Mouse (Mus musculus): Measurements from ENCODE around the gene Psma6. TPM values are rescaled to one million over a fixed set of nuclear protein-coding genes. Genes with fewer than 3 reads are reported as not detected.
A peak's percentile ranks its signal among the peaks of the same experiment; 100 is the strongest.
"Not testable (repeated sequence)": the region's sequence is repeated elsewhere in the genome, so short reads cannot be mapped to it uniquely, and the experiment has no call there.

The Psma6 gene
- 100 to 1,000 TPM; 234 to 258 TPM for total RNA-seq (2021)
- long read RNA-seq, experiment 1, transcript Psma6-201 (7 exons, 1,042 nt), result major isoform, 226 of 242 reads
- long read RNA-seq, experiment 1, partial matches to known transcripts, result 11 of 242 reads
- long read RNA-seq, experiment 1, other reads (novel, unspliced or antisense), result 4 of 242 reads
- long read RNA-seq, experiment 2, transcript Psma6-201 (7 exons, 1,042 nt), result major isoform, 161 of 170 reads
- long read RNA-seq, experiment 2, partial matches to known transcripts, result 4 of 170 reads
- long read RNA-seq, experiment 2, other reads (novel, unspliced or antisense), result 5 of 170 reads

- no peak for DNase-seq (ENCODE audit: low spot score in 2 of 2)
Measured at GRCm38 (mm10) chr12:55384023-55384749, at the start of gene Psma6. TSS of gene Psma6 (plus strand) at chr12:55384222.

DNA sequence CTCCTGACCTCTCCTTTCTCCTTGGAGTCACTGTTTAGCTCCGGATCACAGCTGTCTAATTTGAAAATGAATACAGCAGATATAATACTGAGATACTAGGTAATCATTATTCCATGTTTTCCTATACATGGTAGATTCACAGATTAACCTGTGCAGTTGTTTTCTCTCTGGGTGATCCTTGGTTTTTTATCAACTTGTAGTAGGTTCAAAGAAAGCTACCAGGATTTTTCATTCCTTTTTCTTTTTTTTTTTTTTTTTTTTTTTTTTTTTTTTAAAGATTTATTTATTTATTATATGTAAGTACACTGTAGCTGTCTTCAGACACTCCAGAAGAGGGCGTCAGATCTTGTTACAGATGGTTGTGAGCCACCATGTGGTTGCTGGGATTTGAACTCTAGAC lies 45.5 kb upstream of the Psma6 start:
- DNase-seq (ENCODE audit: low spot score in 2 of 2), result not testable (repeated sequence)

- not testable (repeated sequence) for DNase-seq (ENCODE audit: low spot score in 2 of 2)
Measured at GRCm38 (mm10) chr12:55343045-55343444, 41.0 kb upstream of the Psma6 start.

- no peak for DNase-seq (ENCODE audit: low spot score in 2 of 2)
Measured at GRCm38 (mm10) chr12:55343998-55344397, 40.0 kb upstream of the Psma6 start.

GRCm38 (mm10) chr12:55344583-55344982 lies 39.4 kb upstream of the Psma6 start:
- DNase-seq (ENCODE audit: low spot score in 2 of 2), result no peak

DNA sequence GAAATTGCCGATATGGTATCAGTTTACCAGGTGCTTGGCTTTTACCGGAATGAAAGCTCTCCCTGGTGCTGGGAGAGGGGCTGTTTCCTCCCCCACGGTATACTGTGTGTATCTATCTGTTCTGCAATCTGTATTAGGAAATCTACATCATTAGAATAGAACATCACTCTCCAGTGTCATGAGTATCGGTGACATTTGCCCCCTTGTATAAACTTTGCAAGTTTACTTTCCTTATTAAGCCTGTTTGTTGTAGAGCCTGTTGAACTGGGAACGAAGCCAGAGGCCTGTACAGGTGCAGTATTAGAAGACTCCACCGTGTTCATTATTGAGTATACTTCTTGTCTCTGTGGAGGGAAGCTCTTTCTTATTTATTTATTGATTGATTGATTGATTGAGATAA lies 30.6 kb upstream of the Psma6 start:
- no peak for DNase-seq (ENCODE audit: low spot score in 2 of 2)

DNA sequence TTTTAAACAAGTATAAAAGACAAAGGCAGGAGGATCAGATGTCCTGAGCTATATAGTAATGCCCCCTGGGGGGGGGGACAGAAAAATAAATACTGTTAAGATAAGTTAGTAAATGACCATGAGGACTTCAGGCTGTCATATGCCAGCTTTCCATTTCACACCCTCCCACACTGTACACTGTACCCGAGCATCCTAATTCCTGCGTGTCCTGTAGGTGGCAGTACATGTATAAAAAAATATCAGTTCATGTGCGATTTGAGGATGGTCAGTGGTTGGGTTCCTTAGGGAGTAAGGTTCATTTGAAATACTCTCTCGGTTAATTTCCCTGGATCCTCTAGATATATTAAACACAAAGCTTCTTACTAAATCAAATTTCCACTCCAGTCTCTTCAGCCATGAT lies 29.1 kb upstream of the Psma6 start:
- no peak for DNase-seq (ENCODE audit: low spot score in 2 of 2)

DNA sequence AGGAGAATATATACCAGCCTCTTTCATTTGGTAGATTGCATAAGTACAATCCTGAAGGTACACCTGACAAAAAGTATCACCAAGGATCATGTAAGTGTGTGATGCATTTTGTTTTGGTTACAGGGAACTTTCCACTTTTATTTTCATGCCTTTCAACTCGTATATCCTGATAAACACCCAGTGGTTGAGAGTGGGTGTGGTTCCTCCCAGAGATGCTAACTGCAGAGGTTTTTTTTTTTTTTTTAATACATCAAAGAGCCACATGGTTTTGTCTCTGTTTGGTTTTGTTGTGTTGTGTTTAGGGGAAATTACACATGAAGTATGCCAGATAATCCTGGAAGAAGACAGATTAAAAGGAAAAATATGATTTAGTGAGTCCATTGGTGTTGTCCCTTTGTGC lies 26.7 kb upstream of the Psma6 start:
- no peak for DNase-seq (ENCODE audit: low spot score in 2 of 2)

DNA sequence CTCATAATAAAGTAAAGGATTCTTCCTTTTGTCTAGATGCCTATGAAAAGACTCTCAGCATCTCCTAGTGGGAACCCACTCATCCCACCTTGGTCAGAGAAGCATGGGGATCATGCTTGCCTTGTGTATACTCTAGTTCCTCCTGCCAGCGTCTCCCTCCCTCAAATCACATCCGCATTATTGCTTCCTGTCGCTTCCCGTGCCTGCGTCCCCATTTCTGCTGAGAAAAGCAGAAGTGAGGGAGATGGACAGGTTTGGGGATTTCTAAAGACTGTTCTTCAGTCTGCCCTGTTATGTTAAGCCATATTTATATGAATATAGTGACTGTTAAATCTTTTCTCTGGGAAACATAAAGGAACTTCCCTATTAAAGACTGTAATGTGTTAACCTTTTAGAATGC lies 23.1 kb upstream of the Psma6 start:
- DNase-seq (ENCODE audit: low spot score in 2 of 2), result no peak

GRCm38 (mm10) chr12:55365083-55365482 lies 18.9 kb upstream of the Psma6 start:
- DNase-seq (ENCODE audit: low spot score in 2 of 2), result no peak

DNA sequence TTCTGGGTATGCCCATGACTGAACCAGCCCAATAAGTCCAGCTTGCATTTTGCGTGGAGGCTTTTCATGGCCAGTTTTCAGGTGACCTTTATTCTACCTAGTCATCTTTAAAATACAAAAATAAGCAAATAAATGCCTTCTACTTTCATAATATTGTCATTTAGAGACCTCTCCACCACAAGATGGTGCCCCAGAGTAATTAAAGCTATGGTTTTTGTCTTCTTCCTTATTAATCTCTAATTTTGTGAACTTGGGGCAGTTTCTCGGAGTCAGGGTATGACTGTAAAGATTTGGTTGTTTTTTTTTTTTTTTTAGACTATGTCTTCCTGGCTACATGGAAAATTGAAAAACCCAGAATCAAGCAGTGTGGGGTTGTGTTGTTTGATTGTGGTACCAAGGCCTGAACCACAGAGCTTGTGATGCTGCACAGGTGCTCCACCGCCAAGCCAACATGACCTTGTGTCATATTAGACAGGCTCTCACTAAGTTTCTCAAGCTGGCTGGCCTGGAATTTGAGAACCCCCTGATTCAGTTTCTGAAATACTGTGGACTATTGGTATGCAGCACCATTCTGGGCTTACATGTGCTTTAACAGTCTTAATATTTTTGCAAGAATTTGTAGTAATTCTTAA lies 11.5 kb upstream of the Psma6 start:
- no peak for DNase-seq (ENCODE audit: low spot score in 2 of 2)

DNA sequence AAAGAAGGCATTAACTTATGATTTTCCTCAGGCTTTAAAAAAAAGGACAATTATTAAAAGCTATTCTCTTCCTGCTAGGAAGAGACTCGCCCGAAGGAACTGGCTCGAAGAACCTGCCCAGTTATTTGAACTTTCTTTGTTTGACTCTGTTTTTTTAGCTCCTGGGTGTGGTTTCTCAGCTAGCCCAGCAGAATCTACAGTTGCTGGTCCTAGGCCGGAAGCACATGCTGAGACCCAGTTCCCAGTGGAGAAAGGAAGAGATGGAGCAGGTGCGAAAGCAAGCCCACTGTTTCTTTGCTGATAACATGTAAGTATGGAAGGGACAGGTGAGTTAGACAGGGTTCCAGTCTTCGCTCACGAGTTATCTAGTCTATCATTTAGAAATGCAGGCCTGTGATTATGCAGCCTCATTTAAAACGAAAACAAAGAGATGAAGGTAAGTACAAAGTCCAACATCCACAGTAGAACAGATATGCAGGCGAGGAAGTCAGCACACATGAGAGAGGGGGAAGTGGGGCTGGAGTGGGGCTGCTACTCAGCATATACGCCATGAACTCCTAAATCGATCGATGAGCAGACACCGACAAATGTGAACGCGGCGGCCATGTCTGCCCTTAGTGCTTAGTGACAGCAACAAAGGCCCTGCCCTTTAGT lies 6.9 kb upstream of the Psma6 start:
- DNase-seq (ENCODE audit: low spot score in 2 of 2), result no peak

GRCm38 (mm10) chr12:55377610-55377980 lies 6.4 kb upstream of the Psma6 start:
- no peak for DNase-seq (ENCODE audit: low spot score in 2 of 2)

GRCm38 (mm10) chr12:55384826-55385225 lies 804 bp downstream of the Psma6 start:
- DNase-seq (ENCODE audit: low spot score in 2 of 2), result no peak

DNA sequence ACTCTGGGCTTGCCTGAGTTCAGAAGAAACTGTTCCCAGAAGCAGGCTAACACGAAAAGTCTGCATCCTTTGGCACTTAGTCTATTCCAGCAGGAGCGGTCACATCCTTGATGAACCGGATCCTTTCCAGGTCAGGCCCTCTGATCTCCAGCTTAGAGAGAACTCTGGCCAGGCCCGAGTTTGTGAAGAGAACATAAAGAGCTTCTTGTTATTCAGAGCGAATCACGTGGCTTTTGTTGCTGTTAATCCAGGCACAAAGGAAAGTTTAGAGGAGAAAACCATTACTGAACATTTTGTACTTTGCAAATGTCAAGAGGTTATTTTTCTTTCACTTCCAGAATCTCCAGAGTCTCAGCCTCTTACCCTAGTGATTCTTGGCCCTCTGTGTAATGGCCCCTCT lies 1.9 kb downstream of the Psma6 start:
- no peak for DNase-seq (ENCODE audit: low spot score in 2 of 2)

GRCm38 (mm10) chr12:55386456-55386855 lies 2.4 kb downstream of the Psma6 start:
- DNase-seq (ENCODE audit: low spot score in 2 of 2), result no peak

DNA sequence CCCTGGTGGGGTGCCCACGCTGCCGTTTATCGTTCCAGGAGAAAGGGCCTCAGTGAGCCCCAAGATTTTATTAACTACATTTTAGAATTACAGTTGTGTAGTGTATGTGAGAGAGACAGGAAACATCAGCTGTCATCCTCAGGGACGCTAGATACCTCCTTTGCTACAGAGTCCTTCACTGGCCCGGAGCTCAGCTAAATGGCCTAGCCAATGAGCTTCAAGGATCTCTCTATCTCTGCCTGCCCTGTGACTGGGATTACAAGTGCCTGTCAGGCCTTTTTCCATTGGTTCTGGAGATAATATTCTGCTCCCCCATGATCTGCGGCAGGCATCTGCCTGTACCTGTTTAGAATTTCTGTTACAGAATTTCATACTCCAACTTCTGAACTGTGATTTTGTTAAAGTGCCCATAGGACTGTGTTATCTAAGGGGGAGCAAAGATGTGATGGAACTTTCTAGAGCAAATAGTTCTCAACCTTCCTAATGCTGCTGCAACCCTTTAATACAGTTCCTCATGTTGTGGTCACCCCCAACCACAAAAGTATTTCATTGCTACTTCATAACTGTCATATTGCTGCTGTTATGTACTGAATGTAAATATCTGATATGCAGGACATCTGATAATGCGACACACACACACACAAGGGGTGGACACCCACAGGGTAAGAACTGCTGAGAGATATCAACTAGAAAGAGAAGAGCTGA lies 3.2 kb downstream of the Psma6 start:
- DNase-seq (ENCODE audit: low spot score in 2 of 2), result no peak

GRCm38 (mm10) chr12:55387788-55388465 lies 3.9 kb downstream of the Psma6 start:
- no peak for DNase-seq (ENCODE audit: low spot score in 2 of 2)

- peak in 1 of 2 experiments; percentile 23 for DNase-seq (ENCODE audit: low spot score in 2 of 2)
Measured at GRCm38 (mm10) chr12:55388478-55388877, 4.5 kb downstream of the Psma6 start.
